Mouse (Mus musculus): ENCODE data around the gene Mtch1.
"Not testable (repeated sequence)": the region's sequence is repeated elsewhere in the genome, so short reads cannot be mapped to it uniquely, and the experiment has no call there.

The Mtch1 gene

DNA sequence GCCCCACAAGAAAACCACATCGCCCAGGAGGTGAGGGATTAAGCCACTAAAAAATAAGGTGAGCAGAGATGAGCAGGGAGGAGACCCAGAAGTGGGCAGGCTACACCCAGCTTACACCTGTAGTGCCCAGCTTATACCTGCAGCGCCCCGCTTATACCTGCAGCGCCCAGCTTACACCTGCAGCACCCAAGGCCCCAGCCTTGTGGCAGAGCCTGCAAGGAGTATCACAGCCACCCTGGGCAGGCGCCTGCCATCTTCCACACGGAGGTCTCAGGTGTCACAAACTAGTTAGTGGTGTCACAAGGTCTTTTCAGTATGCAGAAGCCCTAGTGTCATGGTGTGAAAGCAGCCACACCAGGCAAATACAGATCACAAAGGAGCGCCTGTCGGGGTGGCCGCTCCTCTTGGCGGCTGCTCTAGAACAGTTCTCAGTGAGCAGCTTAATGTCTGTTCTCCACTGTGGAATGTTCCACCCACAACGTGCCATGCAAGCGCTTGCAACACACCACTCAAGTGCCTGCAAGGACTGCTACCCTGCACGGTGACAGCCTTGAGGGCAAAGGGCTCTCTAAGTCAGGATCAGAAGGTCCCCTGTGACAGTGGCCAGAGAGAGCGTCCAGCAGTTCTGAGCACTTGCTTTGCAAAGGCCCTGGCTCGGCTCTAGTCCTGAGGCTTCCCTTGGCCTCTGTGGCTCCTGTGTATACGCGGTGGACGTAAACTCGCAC, 11.3 kb downstream of the Mtch1 start:
- DNase-seq (ENCODE audit: low read depth, low spot score), result no peak

DNA sequence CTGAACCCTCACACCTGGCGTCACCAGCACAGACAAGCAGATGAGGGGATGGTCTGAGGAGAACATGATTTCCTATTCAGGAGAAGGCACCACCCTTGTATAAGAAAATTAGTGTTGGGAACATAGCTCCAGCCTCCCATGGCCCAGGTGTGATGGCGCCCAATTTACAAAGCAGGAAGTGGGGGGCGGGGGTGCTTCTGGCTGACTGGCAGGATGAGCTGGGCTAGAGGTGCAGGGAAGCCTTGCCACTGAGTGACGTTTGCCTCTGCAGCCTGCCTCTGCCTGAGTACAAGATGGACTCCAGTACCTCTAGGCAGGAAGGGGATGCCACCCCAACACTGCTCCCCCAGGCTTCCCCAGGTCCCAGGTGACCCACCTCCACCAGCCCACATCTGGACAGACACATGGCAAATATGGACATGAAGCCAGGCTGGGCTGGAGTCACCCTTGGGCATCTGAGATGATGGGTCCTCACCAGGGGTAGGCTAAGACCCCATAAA, 15.5 kb downstream of the Mtch1 start:
- DNase-seq (ENCODE audit: low read depth, low spot score), result no peak

DNA sequence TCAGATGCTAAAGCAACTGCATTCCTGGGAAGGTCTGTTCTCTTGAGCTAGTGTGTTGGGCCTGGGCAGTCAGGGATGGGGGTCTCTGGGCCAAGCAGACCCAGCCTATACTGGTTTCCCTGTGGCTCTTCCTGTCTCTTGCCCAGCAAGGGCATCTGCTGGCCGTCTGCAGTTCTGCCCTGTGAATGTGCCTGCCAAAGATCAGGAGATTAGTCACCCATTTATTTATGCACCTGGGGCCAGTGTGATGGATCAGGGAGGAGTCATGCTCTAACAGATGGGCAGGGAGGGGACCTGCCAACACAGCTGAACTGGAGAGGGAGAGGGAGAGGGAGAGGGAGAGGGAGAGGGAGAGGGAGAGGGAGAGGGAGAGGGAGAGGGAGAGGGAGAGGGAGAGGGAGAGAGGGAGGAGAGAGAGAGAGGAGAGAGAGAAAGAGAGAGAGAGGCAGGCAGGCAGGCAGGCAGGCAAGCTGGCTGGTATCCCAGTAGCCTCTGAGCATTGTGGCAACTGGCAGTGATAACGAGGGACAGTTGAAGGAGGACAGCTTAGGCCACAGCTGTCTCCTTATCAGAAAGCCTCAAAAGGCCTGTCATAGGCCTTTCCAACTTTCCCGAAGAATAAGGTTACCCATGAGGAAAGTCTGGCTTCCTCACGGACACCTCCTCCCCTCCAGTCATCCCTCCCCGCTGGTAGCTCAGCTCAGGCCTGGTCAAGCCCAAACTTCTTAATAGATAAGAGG, 16.9 kb downstream of the Mtch1 start:
- DNase-seq (ENCODE audit: low read depth, low spot score), result no peak

DNA sequence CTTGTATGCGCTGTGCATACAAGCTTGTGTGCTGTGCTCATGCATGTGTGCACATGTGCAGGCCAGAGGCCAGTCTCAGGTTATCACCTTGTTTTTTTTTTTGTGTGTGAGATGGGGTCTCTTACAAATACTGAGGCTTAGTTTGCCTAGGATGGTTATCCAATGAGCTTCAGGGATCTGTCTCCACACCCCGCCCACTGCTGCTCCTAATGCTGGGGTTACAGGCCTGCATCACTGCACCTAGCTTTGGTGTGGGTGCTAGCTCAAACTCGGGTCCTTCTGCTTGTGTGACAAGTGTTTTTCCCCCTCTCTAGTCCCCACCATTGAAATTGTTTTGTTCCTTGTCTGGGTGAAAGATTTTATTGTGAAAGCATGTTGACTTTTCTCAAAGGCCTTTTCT, 17.5 kb downstream of the Mtch1 start:
- no peak for DNase-seq (ENCODE audit: low read depth, low spot score)

DNA sequence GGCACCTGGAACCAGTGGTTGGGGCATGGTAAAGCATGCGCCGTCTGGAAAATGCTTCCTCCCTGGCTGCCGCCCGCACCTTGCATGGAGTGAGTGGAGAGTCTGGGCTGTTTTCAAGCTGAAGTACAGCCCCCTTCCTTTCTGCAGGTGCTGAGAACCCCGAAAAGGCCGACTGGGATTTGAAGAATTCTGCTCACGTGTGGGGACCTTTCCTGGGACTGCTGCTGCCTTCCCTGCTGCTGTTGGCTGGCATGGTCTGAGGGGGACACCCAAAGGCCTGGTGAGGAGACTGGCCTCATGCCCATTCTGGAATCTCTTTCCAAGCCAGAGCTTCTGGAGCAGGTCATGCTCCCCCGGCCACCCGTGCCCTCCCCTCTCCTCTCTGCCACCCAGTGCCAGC, 20.0 kb downstream of the Mtch1 start:
- no peak for DNase-seq (ENCODE audit: low read depth, low spot score)

DNA sequence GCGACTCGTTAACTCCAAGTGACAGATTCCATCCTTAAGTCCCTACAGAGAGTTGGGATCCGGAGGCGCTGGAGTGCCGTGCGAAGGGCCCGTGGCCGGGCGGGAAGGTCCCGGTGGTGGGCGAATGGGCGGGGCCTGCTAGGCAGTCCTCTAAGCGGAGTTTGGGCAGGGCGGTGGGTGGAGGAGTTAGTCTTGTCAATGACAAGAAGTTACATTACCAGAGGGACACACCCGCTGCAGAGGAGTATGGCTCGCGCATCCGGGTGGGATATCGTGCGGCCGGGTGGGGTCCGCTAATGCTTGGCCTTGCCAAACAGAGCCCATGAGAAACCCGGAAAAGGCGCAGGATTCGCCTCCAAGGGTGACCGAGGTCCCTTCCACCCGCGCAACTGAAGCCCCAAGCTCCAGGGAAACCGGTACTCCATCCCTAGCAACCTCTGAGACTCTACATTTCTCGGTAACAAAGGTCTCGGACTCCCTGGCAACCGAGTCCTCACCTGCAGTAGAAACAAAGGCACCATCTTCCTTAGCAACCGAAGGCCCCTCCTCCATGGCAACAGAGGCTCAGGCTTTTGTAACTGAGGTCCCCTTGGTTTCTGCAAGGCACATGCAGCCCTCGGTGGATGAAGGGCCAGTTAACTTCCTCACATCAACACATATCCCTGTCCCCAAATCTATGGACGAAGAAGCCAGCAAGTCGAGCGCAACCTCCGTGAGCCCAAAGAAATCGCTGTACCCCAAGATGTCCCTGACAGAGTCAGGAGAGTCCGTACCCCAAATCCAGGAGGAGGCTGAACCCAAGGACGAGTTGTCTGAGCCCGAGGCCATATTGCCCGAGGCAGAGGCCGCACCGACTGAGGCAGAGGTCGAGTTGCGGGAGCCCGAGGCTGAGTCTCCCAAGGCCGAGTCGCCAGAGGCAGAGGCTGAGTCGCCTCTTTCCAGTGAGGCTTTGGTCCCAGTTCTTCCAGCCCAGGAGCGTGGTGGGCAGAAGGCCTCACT, 20.9 kb downstream of the Mtch1 start:
- DNase-seq (ENCODE audit: low read depth, low spot score), result no peak

DNA sequence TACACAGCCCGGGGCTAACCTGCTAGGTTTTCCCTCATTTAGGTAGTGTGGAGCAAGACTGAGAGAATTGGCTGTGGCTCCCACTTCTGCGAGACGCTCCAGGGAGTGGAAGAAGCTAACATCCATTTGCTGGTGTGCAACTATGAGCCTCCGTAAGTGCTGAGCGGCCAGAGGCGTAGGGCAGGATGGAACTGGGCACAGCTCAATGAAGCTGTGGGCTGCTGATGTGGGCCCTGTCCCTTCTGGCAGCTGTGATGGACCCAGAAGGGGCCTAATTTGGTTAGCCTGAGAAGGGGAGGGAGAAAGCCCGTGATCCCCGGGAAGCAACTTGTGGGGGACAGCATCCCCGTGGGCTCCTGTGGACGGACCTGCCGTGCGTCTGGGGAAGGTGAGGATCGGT, 21.9 kb downstream of the Mtch1 start:
- no peak for DNase-seq (ENCODE audit: low read depth, low spot score)

DNA sequence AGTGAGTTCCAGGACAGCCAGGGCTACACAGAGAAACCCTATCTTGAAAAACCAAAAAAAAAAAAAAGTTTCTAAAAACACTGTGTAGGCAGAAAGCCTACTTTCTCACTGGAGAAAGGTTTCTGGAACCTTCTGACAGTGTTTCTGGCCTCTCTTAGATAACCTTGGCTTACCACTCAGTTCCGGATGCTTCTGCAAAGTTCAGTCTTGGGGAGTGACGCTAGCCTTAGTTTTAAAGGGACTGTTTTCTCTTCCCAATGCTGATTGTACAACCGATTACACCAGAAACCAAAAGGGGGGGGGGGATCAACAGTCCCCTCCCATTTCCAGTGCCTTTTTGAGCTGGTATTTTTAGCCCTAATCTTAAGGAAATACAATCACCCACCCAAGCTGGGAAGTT, 24.1 kb downstream of the Mtch1 start:
- DNase-seq (ENCODE audit: low read depth, low spot score), result no peak

DNA sequence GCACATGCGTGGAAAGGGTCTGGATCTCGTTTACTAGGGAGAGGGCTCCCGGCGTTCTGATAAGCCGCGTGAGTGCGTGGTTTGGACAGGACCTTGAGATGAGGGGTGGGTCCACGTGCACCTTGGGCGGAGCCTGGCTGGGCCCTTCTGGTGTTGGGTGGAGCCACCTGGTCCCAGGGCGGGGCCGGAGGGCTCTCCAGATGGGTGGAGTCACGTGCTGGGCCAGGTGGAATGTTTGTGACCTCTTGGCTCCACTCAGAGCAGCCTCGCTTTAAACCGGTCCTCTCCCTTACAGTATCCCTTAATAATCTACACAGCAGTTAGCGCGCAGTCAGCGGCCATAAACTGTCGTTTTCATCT, 25.2 kb downstream of the Mtch1 start:
- no peak for DNase-seq (ENCODE audit: low read depth, low spot score)

DNA sequence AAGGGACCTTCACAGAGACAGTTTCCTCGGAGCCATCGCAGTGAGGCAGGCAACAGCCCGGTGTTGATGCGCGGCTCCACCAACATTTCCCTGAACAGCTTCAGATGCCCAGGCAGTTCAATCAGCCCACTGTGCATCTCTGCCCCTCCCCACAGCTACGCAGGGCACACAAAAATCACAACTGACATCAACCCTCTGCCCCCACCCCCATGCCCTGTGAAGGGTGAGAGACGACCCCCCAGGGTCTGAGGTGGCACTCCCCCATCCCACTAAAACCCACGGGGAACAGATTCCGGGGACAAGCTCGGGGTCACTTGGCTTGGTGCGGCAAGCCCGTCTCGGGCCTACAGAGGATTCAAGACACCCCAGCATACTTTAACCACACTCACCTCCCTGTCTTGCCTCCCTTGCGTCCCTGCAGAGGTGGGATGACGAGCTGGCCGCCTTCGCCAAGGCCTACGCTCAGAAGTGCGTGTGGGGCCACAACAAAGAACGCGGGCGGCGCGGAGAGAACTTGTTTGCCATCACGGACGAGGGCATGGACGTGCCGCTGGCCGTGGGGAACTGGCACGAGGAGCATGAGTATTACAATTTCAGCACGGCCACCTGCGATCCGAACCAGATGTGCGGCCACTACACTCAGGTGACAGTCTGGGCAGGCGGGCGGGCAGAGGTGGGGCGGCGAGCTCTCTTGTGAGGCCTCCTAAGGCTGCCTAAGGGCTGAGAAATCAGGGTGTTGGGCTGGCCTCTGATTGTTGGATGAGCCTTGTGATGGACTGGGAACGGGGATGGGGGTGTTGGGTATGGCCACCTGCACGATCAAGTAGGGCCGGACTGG, 25.8 kb downstream of the Mtch1 start:
- no peak for DNase-seq (ENCODE audit: low read depth, low spot score)

DNA sequence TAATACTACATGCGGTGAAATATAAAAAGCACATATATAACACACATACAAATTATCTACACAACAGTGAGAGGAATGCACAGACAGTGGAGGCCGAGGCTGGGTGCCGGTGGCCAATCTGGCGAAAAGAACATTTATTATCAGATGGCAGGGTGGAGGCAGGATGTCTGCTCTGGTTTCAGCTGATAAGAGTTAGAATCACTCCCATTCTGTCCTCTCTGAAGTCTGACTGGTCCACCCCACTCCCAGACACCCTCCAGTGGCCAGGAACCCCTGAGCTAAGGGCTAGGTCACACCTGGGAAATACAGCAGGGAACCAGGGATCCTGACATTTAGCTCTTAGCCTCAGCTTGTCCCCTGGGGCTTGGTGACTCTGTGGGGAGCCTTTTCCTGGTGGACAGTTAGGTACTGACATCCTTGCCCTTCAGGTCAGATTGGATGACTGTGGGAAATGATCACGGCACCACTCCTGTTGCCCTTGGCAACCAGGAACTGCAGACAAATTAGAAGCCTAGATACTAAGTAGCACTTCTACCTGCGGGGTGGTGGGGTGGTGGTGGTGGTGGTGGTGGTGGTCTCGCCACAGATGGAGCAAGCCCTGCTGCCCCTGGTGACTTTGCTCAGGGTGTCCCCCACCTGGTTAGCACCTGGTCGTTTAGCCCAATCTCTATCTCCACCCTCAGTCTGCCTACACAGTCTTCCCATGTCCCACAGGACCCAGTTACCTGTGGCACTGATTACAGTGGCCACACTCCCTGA, 27.7 kb downstream of the Mtch1 start:
- no peak for DNase-seq (ENCODE audit: low read depth, low spot score)

DNA sequence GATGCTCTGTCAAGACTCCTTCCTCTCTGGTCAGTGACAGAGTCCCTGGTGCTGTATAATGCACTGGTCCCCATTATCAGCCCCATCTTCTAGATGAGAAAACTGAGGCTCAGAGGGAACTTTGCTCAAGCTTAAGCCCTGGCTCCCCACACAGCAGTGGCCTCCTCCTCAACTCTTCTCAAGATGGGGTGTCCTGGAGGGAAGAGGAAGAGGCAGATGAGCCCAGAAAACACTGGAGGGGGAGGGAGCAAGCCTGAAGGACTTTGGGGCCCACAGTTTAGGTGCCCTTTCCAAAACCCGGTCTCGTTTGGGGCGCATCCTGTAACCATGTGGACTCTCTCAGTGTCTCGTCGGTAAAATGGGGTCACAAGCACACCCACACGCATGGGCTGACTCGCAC, 28.3 kb downstream of the Mtch1 start:
- DNase-seq (ENCODE audit: low read depth, low spot score), result no peak

DNA sequence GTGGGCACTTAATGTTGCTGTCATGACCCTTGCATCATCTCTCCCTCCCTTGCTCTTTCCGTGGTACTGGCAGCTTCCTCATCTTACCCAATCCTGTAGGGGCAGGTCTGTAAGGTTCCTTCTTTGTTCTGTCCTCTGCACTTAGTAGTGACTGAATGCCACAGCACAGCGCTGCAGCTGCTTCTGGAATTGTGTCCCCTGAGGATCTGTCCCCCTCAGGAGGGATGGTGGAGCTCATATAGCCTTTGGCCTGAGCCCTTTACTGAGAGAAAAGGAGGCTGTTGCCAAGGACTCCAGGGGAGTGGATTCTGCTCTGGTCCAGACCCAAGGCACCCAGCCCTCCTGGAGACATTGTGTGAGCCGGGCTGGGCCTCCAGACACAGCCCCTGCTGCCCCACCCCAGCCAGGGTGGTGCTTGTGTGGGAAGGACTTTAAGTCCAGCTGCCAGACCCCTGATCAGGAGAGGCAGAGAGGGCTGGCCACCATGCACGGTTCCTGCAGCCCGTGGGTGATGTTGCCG, 28.9 kb downstream of the Mtch1 start:
- no peak for DNase-seq (ENCODE audit: low read depth, low spot score)

DNA sequence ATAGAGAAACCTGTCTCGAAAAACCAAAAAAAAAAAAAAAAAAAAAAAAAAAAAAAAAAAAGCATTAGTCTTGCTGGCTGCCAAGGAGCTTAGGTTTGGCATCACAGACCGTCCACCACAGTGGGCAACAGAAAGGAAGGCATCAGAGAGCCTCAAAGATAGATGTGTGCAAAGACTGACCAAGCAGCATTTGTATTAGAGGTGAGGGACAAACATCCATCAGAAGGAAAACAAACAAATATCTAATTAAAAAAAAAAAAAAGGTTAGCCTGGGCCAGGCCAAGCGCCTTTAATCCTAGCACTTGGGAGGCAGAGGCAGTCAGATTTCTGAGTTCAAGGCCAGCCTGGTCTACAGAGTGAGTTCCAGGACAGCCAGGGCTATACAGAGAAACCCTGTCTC, 30.4 kb downstream of the Mtch1 start, which contains the start of gene Pi16:
Gene Pi16, plus strand, starts transcription at position 301 of the 400 bp plus-strand sequence.
- DNase-seq (ENCODE audit: low read depth, low spot score), result not testable (repeated sequence)

DNA sequence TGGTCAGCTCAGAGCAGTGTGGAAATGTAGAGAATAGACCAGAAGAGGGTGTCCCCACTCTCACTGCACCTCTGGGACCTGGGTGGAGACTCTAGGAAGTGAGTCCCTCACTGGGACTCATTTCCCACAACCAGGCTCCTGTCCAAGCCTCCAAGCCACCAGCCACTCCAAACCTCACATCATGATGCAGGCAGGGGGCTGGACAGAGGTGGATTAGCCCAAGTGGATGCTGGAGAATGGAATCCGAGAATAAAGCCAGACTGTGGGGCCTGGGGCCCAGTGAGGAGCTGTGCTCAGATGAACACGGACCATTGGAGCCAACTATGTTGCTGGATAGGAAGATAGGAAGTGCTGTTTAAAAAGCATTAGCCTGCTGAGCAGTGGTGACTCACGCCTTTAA, 30.8 kb downstream of the Mtch1 start:
- DNase-seq (ENCODE audit: low read depth, low spot score), result no peak

DNA sequence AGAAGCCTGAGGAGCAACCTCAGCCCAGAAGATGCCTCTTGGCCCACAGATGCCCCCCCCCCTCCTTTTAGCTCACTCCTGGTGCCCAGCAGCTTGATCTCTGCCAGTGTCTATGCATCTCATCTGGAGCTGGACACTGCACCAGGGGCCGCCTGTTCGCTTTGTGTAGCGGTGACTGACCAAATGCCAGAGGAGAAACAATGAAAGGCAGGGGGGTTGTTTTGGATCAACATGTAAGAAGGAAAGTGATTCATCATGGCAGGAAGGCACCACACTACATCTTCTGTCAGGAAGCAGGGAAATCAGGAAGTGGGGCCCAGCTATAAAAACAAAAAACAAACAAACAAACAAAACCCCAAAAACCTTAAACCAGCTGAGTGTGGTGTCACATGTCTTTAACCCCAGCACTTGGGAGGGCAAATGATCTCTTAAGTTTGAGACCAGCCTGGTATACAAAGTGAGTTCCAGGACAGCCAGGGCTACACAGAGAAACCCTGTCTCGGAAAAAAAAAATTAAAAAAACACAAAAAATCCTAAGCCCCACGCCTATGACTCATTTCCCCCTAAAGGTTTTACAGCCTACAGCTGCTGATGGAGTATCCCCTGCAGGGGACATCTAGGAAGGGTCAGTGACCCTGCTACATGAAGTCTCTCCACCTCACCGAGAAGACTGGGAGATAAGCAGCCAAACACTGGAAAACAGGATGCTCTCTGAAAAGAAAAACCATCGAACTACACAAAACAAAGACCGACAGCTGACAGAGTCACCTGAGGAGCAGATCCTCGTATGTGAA, 31.9 kb downstream of the Mtch1 start:
- DNase-seq (ENCODE audit: low read depth, low spot score), result no peak

DNA sequence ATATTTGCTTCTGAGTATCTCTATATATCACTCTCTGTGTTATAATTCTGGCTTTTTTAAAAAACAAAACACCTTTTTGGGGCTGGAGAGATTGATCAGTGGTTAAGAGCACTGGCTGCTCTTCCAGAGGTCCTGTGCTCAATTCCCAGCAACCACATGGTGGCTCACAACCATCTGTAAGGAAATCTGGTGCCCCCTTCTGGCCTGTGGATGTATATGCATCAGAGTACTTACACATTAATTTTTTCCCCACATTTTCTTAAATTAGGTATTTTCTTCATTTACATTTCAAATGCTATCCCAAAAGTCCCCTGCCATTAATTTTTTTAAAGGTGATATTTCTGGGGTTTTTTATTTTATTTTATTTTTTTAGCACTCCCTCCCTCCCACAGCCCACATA, 34.4 kb downstream of the Mtch1 start:
- DNase-seq (ENCODE audit: low read depth, low spot score), result peak; percentile 45

DNA sequence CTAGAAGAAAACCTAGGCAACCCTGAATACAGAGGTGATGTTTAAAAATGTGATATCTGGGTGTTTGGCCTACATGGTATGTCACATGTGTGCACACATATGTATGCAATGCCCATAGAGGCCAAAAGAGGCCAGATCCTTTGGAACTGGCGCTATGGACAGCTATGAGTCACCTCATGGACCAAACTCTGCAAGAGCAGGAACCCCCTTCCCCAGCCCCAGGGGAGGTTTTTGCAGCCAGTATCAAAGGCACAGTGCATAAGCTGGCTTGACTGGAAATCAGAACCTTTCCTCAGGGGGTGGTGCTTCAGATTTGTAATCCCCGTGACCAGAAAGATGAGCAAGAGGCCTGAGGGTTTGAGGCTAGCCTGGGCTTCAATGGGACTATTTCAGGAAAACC, 35.7 kb downstream of the Mtch1 start:
- no peak for DNase-seq (ENCODE audit: low read depth, low spot score)

DNA sequence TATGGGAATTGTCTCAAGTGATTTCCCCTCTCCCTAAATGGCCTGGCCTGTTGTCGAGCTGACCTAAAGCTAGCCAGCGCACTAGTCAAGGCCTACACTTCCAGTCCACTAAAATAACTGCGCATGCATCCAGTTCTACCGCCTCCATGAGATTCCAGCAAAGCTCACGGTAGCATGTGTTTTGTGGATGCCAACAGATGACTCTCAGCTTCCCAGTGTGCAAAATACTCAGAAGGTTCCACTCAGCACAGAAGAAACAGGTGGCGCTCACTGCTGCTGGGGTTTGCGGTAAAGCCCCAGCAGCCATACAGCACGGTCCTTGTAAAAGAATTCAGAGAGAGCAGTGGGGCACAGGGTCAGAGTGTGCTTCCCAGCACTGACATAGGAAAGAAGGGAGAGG, 36.1 kb downstream of the Mtch1 start:
- DNase-seq (ENCODE audit: low read depth, low spot score), result no peak
